Mouse (Mus musculus) embryonic facial prominence, embryonic 15.5 days (tissue): ENCODE results near the gene Pagr1b. TPM values are rescaled to one million over a fixed set of nuclear protein-coding genes. Genes with fewer than 3 reads are reported as not detected.
A peak's percentile ranks its signal among the peaks of the same experiment; 100 is the strongest.

ENCODE experiments used
- ATAC-seq: fragments of 200-750 bp; cut with Nextera tagmentation; 2 replicates; pipeline ENCODE4 v1.8.0; 2017; ENCODE audit warnings: low read depth, moderate TSS enrichment; ENCODE audit not compliant: insufficient number of reproducible peaks, low FRiP score, low TSS enrichment
- H3K27ac ChIP-seq: fragments of 300-500 bp; sonication (generic); replicated peaks from 2 replicates; pipeline ENCODE4 v1.5.1; 2015; ENCODE audit warnings: mild to moderate bottlenecking, inconsistent platforms
- H3K27me3 ChIP-seq: fragments of 300-500 bp; sonication (generic); 2 replicates; pipeline ENCODE4 v1.6.1; 2015; ENCODE audit warnings: inconsistent platforms
- H3K36me3 ChIP-seq: fragments of 300-500 bp; sonication (generic); 2 replicates; pipeline ENCODE4 v1.6.1; 2015; ENCODE audit warnings: mild to moderate bottlenecking, inconsistent platforms
- H3K4me1 ChIP-seq: fragments of 300-500 bp; sonication (generic); 2 replicates; pipeline ENCODE4 v1.6.1; 2015; ENCODE audit warnings: inconsistent platforms
- H3K4me2 ChIP-seq: fragments of 300-500 bp; sonication (generic); replicated peaks from 2 replicates; pipeline ENCODE4 v1.6.1; 2015; ENCODE audit warnings: mild to moderate bottlenecking, inconsistent platforms
- H3K4me3 ChIP-seq: fragments of 300-500 bp; sonication (generic); replicated peaks from 2 replicates; pipeline ENCODE4 v1.5.1; 2015; ENCODE audit warnings: mild to moderate bottlenecking, inconsistent platforms
- H3K9ac ChIP-seq: fragments of 300-500 bp; sonication (generic); 2 replicates; pipeline ENCODE4 v1.6.1; 2015; ENCODE audit warnings: inconsistent platforms
- H3K9me3 ChIP-seq: fragments of 300-500 bp; sonication (generic); replicated peaks from 2 replicates; pipeline ENCODE4 v1.6.1; 2016; ENCODE audit warnings: inconsistent platforms
- WGBS: fragments of 180-500 bp; shearing (Covaris S2); methylation state at CpG from one replicate; pipeline ENCODE4 v1.1.7; 2015; 5-methylcytosine and 5-hydroxymethylcytosine counted together
- polyA plus RNA-seq: library from polyadenylated mRNA; unstranded; fragments of >200 nt; fragmentation: Nextera tagmentation; extraction: Ambion mirVana; gene quantifications from 2 replicates; pipeline ENCODE4 v1.2.1, GENCODE M21; 2015

Gene Pagr1b
- polyA plus RNA-seq, 1 experiment from 2014 or later: 0.43 TPM

DNA sequence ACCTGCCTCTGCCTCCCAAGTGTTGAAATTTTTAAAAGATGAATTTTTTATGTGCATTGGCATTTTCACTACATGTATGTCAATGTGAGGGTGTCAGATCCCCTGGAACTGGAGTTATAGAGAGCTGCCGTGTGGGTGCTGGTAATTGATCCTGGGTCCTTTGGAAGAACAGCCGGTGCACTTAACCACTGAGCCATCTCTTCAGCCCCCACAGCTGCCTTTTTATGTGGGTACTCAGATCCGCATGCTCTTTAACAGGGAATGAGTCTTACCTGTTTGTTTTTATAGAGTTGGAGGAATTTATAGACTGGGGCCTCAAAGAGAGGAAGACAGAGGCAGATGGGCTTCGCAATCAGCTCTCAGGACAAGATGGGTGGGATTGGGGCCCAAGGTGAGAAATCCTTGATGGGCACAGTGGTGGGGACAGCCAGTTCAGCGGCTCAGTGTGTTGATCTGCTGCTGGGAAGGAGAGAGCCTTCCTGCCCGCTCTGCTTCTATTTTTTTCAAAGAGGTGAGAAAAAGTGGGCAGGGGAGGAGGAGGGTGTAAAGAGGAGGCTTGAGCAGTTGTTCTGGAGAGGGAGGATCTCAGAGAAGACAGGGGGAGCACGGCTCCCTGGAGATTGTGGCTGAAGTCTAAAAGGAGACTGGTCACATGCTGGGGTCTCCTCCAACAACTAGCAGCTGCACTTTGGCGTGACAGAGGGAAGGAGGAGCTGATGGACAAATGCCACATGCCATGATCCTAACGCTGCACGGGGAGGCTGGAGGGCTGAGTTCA, 31.4 kb downstream of the Pagr1b start:
- no peaks in the 10 kb centered on the region for H3K9me3 ChIP-seq
- ATAC-seq: no peak
- H3K4me3 ChIP-seq: no peak overlapping the region
- no peak overlapping the region for H3K9ac ChIP-seq
- H3K36me3 ChIP-seq: peaks cover 12% of the 10 kb centered on the region
- no peak overlapping the region for H3K27ac ChIP-seq
- H3K27me3 ChIP-seq: no peaks in the 10 kb centered on the region
- WGBS: 65% methylated on average over 10 of the region's 10 CpGs
- no peaks in the 10 kb centered on the region for H3K4me1 ChIP-seq
- H3K4me2 ChIP-seq: no peak overlapping the region

DNA sequence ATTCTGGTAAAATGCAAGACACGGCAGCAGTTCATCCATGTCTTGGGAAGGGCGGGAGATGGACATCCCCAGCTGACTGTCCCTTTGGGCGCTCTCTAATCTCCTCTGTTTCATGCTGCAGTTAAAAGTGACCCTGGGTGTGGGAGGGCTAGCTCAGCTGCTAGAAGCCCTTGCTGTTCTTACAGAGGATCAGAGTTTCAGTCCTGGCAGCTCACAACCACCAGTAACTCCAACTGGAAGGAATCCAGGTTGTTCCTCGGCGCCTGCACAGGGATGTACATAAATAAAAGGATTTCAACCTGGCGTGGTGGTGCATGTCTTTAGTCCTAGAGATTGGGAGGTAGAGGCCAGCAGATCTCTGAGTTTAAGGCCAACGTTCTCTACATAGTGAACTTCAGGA, 33.2 kb downstream of the Pagr1b start:
- WGBS: 74% methylated on average over 7 of the region's 7 CpGs

DNA sequence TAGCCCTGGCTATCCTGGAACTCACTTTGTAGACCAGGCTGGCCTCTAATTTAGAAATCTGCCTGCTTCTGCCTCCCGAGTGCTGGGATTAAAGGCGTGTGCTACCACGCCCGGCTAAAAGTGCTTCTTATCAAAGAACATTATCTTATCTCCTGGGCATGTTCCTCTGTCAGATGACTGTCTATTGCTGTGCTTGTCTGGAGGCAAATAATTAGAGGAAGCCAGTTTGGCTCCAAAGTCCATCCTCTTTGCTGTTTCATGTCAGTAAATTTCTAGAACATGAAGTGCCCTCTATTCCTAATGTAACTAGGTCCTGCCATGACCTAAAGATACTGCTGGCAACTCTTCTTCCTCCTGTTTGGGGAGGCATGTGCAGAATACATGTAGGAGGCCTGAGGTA, 34.2 kb downstream of the Pagr1b start:
- H3K36me3 ChIP-seq: peaks cover 33% of the 10 kb centered on the region
- WGBS: 81% methylated on average over 4 of the region's 4 CpGs
- H3K4me2 ChIP-seq: no peak overlapping the region
- H3K9me3 ChIP-seq: no peaks in the 10 kb centered on the region
- no peak overlapping the region for H3K27ac ChIP-seq
- peaks cover 12% of the 10 kb centered on the region; the same call in 1 of the 2 replicates for H3K4me1 ChIP-seq
- H3K27me3 ChIP-seq: no peaks in the 10 kb centered on the region
- H3K4me3 ChIP-seq: no peak overlapping the region
- no peak for ATAC-seq
- no peak overlapping the region for H3K9ac ChIP-seq

More for the DNA sequence above, 33.2 kb downstream of the Pagr1b start:
- Histone ChIP-seq H3K36me3 (peaks cover 30% of the 10 kb centered on the region), H3K4me1 (0 out of 2 replicates have a peak, but pooled peaks cover 5% of the 10 kb centered on the region), H3K9me3 (no peaks in the 10 kb centered on the region), H3K27me3 (no peaks in the 10 kb centered on the region), H3K4me2 (no peak overlapping the region), H3K27ac (no peak overlapping the region), H3K4me3 (no peak overlapping the region), H3K9ac (no peak overlapping the region)
- ATAC-seq: no peak

DNA sequence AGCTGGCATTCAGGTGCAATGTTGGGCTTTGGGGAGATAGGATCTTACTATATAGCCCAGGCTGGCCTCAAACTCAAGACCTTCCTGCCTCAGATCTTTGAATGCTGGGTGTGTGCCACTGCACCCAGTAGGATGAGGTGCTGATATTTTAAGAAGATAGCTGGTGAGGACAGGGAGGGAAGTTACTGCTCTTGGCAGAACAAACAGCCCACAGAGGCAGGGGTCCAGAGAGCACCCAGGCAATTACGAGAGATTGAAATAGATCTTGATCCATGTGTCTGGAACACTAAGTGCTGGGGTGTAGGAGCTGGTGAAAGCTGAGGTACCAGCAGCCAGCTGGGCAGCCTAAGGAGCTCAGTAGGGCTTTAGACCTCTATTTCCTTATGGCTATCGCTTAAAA, 34.7 kb downstream of the Pagr1b start:
- no peak for ATAC-seq

DNA sequence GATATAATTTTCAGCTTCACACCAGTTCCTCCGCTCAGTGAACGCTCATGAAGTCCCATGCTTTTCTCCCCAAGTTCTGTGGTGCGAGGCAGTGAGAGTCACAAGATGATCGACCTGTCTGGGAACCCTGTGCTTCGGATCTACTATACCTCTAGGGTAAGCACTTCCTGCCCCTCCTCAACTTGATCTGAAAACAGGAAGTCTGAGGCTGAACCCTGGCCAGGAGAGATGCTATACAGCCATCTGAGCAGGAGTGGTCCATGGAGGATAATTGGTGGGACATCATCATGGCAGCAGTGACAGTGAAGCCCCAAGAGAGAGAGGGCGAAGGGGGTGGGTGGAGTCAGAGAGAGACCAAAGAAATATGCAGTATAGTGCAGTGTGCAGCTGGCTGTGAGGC, 37.4 kb downstream of the Pagr1b start:
- Histone ChIP-seq H3K4me1 (peaks cover 19% of the 10 kb centered on the region), H3K4me3 (no peak overlapping the region), H3K36me3 (peaks cover 33% of the 10 kb centered on the region), H3K9ac (no peak overlapping the region), H3K4me2 (no peak overlapping the region), H3K27me3 (no peaks in the 10 kb centered on the region), H3K27ac (no peak overlapping the region), H3K9me3 (no peaks in the 10 kb centered on the region)
- ATAC-seq: no peak
- 93% methylated on average over 6 of the region's 6 CpGs for WGBS

More for the DNA sequence above, 34.7 kb downstream of the Pagr1b start:
- Histone ChIP-seq H3K4me3 (no peak overlapping the region), H3K9ac (no peak overlapping the region), H3K36me3 (peaks cover 33% of the 10 kb centered on the region), H3K27me3 (no peaks in the 10 kb centered on the region), H3K9me3 (no peaks in the 10 kb centered on the region), H3K27ac (no peak overlapping the region), H3K4me2 (no peak overlapping the region), H3K4me1 (peaks cover 15% of the 10 kb centered on the region; the same call in 1 of the 2 replicates)
- 88% methylated on average over 2 of the region's 2 CpGs for WGBS

DNA sequence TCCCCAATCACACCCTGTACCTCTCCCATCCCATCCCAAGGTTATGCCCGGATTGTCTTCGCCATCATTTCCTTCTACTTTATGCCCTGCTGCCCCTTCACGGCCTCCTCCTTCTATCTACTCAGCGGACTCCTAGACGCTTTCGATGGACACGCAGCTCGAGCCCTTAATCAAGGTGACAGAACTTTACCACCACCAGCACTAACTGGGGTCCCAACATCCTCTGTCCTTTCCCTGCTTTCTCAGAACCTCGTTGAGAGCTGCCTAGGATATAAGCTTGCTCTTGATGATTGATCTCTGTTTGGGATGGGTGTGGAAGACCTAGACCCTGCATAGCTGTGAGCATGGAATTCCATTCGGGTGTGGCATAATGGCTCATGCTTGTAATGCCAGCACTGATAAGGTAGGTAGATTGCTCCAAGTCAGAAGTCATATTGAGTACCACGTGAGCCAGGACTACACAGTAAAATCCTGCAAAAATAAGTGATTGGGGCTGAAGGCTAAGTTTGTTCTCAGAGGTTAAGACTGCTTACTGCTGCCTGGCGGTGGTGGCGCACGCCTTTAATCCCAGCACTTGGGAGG, 39.3 kb downstream of the Pagr1b start:
- Histone ChIP-seq H3K36me3 (peaks cover 33% of the 10 kb centered on the region), H3K4me1 (peaks cover 19% of the 10 kb centered on the region), H3K9me3 (no peaks in the 10 kb centered on the region), H3K27me3 (no peaks in the 10 kb centered on the region), H3K9ac (peak overlapping the region; percentile 99), H3K27ac (peak overlapping the region; percentile 98; the same call in 1 of the 2 replicates), H3K4me2 (peak overlapping the region; percentile 78), H3K4me3 (peak overlapping the region; percentile 99)
- no peak for ATAC-seq
- WGBS: 24% methylated on average over 14 of the region's 14 CpGs

DNA sequence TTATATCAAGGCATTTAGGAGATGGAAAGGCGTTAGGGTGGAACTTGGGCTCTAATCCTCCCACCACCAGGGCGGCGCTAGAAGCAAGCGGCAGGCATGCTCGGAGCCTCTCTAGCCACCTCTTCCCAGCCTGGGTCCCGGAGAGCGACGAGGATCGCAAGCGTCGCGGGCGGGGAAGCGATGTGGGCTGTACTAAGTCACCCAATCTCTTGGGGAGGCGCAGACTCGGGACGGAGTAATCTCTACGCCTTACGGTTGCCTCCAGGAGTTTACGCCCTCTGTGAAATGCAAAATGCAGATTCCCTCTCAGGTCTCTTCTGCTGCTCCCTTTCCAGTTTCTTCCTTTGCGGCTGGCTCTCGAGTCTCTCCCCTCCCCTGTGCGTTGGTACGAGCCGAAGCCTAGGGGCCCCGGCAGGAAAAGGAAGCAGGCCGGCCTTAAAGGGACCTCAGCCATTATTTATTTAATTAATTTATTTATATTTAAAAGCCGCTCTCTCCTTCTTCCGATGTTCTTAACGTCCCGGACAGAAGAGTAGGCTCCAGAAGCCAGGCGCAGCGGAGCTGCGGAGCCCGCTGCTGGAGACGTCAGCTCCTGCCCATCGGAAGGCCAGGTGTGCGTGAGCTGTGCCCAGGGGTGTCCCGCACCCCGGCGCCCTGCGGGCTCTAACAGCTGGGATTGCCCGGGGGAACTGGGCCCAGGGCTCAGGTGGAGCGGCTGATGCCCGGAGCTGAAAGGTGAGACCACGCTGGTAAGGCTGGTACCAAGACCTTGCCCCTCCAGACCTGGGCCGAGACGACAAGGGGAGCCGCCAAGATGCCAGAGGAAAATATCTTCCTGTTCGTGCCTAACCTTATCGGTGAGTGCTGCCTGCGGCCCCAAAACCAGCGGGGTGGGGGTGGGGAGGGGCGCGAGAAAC, 40.1 kb downstream of the Pagr1b start, which contains the start of gene Cdiptos:
TSS of gene Cdiptos (minus strand) at position 149 of the 917 bp plus-strand sequence.
- peak within 1 kb of the TSS; percentile 98 for H3K27ac ChIP-seq
- under 1% methylated on average over 55 of the region's 55 CpGs for WGBS
- peak; percentile 92 for ATAC-seq

DNA sequence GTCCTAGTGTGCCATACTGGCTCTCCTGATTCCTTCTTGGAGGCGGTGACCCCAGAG, 40.6 kb downstream of the Pagr1b start, which contains the start of gene Cdipt:
TSS of gene Cdipt (plus strand) at position 22 of the 57 bp plus-strand sequence.
- peaks cover 28% of the 10 kb centered on the region for H3K36me3 ChIP-seq
- WGBS: 0% methylated on average over 1 of the region's 1 CpGs
- H3K9me3 ChIP-seq: no peaks in the 10 kb centered on the region
- H3K9ac ChIP-seq: peak within 1 kb of the TSS; percentile 99
- H3K27ac ChIP-seq: peak within 1 kb of the TSS; percentile 98
- peak within 1 kb of the TSS; percentile 78 for H3K4me2 ChIP-seq
- H3K4me1 ChIP-seq: peaks cover 19% of the 10 kb centered on the region
- no peaks in the 10 kb centered on the region for H3K27me3 ChIP-seq
- H3K4me3 ChIP-seq: peak within 1 kb of the TSS; percentile 99
- ATAC-seq: no peak

More for the DNA sequence above, 40.1 kb downstream of the Pagr1b start, which contains the start of gene Cdiptos:
- Histone ChIP-seq H3K36me3 (peaks cover 32% of the 10 kb centered on the region), H3K4me3 (peak within 1 kb of the TSS; percentile 99), H3K9me3 (no peaks in the 10 kb centered on the region), H3K9ac (peak within 1 kb of the TSS; percentile 99), H3K4me1 (peaks cover 19% of the 10 kb centered on the region), H3K4me2 (peak within 1 kb of the TSS; percentile 78), H3K27me3 (no peaks in the 10 kb centered on the region)

DNA sequence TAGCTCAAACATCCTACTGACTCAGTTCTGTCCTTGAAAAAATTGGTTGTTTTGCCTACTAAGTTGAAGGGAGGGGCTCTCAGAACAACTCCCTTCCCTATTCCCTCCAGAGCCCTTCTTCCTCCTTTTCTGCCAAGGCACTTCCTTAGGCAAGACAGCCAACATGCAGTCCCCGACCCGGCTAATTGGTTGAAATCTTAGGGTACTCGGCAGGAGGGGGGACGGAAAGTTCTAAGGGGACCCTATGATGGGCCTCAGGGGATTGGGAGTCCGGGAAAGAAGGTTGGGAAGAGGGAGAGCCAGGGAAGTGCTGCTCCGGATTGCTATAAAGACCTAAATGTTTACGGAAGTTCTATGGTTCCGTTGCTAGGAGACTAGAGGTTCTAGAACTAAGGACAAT, 40.8 kb downstream of the Pagr1b start:
- peaks cover 27% of the 10 kb centered on the region for H3K36me3 ChIP-seq
- H3K4me1 ChIP-seq: peaks cover 19% of the 10 kb centered on the region
- peak overlapping the region; percentile 99 for H3K4me3 ChIP-seq
- H3K9ac ChIP-seq: no peak overlapping the region
- H3K27me3 ChIP-seq: no peaks in the 10 kb centered on the region
- no peaks in the 10 kb centered on the region for H3K9me3 ChIP-seq
- WGBS: 8% methylated on average over 8 of the region's 8 CpGs
- peak overlapping the region; percentile 78 for H3K4me2 ChIP-seq
- H3K27ac ChIP-seq: peak overlapping the region; percentile 98
- ATAC-seq: no peak

DNA sequence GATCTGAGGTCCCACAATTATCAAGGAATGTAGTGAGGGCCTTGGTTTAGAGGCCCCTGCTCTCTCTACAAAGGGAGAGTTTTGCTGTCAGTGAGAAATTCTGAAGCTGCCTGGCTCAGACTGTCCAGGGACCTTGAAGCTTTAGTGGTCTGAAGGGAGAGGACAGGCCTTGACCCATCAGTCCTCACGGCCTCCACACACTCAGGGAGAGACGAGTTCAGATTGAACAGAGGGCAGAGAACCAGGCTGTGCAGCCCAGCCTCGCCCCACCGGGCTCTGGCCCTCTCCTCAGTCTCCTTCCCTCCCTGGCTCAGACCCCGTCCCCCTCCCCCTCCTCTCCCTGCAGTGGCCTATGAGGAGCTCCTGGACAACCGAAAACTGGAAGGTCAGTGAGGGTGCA, 48.9 kb downstream of the Pagr1b start:
- Histone ChIP-seq H3K36me3 (no peaks in the 10 kb centered on the region), H3K4me3 (no peak overlapping the region), H3K27ac (no peak overlapping the region), H3K4me2 (no peak overlapping the region), H3K4me1 (no peaks in the 10 kb centered on the region), H3K9me3 (no peaks in the 10 kb centered on the region), H3K27me3 (peaks cover 14% of the 10 kb centered on the region), H3K9ac (no peak overlapping the region)
- 51% methylated on average over 6 of the region's 6 CpGs for WGBS
- no peak for ATAC-seq

DNA sequence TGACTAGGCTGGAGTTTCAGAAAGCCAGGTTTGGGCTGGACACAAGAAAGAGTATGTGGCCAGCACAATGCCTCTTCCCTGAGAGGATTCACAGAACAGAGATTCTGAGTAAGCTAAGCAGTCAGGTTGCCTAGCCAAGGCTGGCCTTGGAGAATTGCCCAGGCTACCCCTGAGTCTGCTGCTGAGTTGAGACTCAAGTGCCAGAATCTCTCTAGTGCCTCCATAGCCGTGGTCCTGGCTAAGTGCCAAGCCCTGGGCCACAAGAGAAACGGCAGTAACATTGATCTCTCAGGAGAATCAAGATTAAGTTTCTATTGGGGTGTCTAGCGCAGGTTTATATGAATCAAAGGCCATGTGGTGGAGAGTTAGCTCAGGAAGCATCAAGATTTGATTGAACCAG, 50.7 kb downstream of the Pagr1b start:
- ATAC-seq: no peak
- Histone ChIP-seq H3K4me3 (no peak overlapping the region), H3K36me3 (no peaks in the 10 kb centered on the region), H3K4me2 (no peak overlapping the region), H3K27ac (no peak overlapping the region), H3K4me1 (no peaks in the 10 kb centered on the region), H3K9ac (no peak overlapping the region), H3K9me3 (no peaks in the 10 kb centered on the region), H3K27me3 (peaks cover 23% of the 10 kb centered on the region)
- 47% methylated on average over 3 of the region's 3 CpGs for WGBS
